ENCODE assay signal across 8 mouse cellular contexts in genomic region chr5:125154989-125155388, GRCm38 (mm10). TPM values are rescaled to one million over a fixed set of nuclear protein-coding genes. Genes with fewer than 3 reads are reported as not detected.
A peak's percentile ranks its signal among the peaks of the same experiment; 100 is the strongest.
DNase-seq lines count a peak whose midpoint lies in the region; ATAC-seq lines count a peak whose summit lies in the region.
"Had no signal": no experiment of that assay in that cellular context is flagged by ENCODE, and none has a peak within 500 bp of the region (broad histone marks: within the 10 kb centered on the region; RNA-seq: fewer than 3 reads in every experiment).

No protein-coding gene starts in this region.

- no peak overlapping the region for H3K4me3 ChIP-seq in hindbrain, embryonic 11.5 days (ENCODE audit: low read depth, low read length)
- no peak overlapping the region for H3K4me3 ChIP-seq in neural tube, embryonic 14.5 days (ENCODE audit: low read depth, low read length)
- H3K4me3 ChIP-seq in kidney, embryonic 15.5 days (replicated peaks) = no peak overlapping the region

- H3K36me3 ChIP-seq in hindbrain, embryonic 11.5 days (ENCODE audit: control insufficient read depth, insufficient read depth, low read length) = no peaks in the 10 kb centered on the region
- no peaks in the 10 kb centered on the region for H3K36me3 ChIP-seq in neural tube, embryonic 14.5 days (ENCODE audit: control insufficient read depth, insufficient read depth, low read length)
- H3K36me3 ChIP-seq in kidney, embryonic 15.5 days = no peaks in the 10 kb centered on the region

- H3K9ac ChIP-seq in hindbrain, embryonic 11.5 days (ENCODE audit: low read depth, low read length) = no peak overlapping the region
- H3K9ac ChIP-seq in neural tube, embryonic 14.5 days (replicated peaks; ENCODE audit: low read depth, low read length) = 0 out of 2 replicates have a peak overlapping the region, but pooled peaks have one; percentile 12
- no peak overlapping the region for H3K9ac ChIP-seq in kidney, embryonic 15.5 days
- H3K9ac ChIP-seq: liver, embryonic 14.5 days had no signal

- 79% methylated on average over 5 of the region's 5 CpGs for WGBS in hindbrain, embryonic 11.5 days
- 14% methylated on average over 5 of the region's 5 CpGs for WGBS in neural tube, embryonic 14.5 days
- 71% methylated on average over 5 of the region's 5 CpGs for WGBS in kidney, embryonic 15.5 days

- no peak overlapping the region for H3K4me2 ChIP-seq in hindbrain, embryonic 11.5 days (replicated peaks; ENCODE audit: low read depth, low read length)
- H3K4me2 ChIP-seq in neural tube, embryonic 14.5 days (ENCODE audit: low read depth, low read length) = peak overlapping the region; percentile 6; the same call in 1 of the 2 replicates
- H3K4me2 ChIP-seq in kidney, embryonic 15.5 days = no peak overlapping the region

- no peaks in the 10 kb centered on the region for H3K27me3 ChIP-seq in hindbrain, embryonic 11.5 days (ENCODE audit: control insufficient read depth, insufficient read depth, low read length)
- no peaks in the 10 kb centered on the region for H3K27me3 ChIP-seq in neural tube, embryonic 14.5 days (ENCODE audit: control insufficient read depth, insufficient read depth, low read length)
- H3K27me3 ChIP-seq in kidney, embryonic 15.5 days = no peaks in the 10 kb centered on the region

- peak; percentile 28 for DNase-seq in right cerebral cortex, postnatal 14 days
- no peak for DNase-seq in right cerebral cortex, postnatal 25 days
- DNase-seq in cerebellum, postnatal 36 days = peak; percentile 93 to 95
- no peak for DNase-seq in hindbrain, embryonic 11.5 days (ENCODE audit: low spot score)

- H3K9me3 ChIP-seq in hindbrain, embryonic 11.5 days (ENCODE audit: control insufficient read depth, low read length) = no peaks in the 10 kb centered on the region
- no peaks in the 10 kb centered on the region for H3K9me3 ChIP-seq in neural tube, embryonic 14.5 days (ENCODE audit: control insufficient read depth, low read length)
- no peaks in the 10 kb centered on the region for H3K9me3 ChIP-seq in kidney, embryonic 15.5 days (replicated peaks)

- ATAC-seq in hindbrain, embryonic 11.5 days (ENCODE audit: low FRiP score) = no peak
- no peak for ATAC-seq in neural tube, embryonic 14.5 days (ENCODE audit: low read depth)
- ATAC-seq in activated CD4-positive, CD25-positive, alpha-beta regulatory T cell, adult 4 months = no peak
- no peak for ATAC-seq in kidney, embryonic 15.5 days (replicated peaks; ENCODE audit: low FRiP score)

- peaks cover 64% of the 10 kb centered on the region for H3K4me1 ChIP-seq in hindbrain, embryonic 11.5 days (replicated peaks; ENCODE audit: control insufficient read depth, insufficient read depth, low read length)
- H3K4me1 ChIP-seq in neural tube, embryonic 14.5 days (ENCODE audit: control insufficient read depth, insufficient read depth, low read length) = peaks cover 95% of the 10 kb centered on the region
- H3K4me1 ChIP-seq in kidney, embryonic 15.5 days = peaks cover 99% of the 10 kb centered on the region

- H3K27ac ChIP-seq in hindbrain, embryonic 11.5 days (ENCODE audit: low read depth, low read length) = peak overlapping the region; percentile 53
- H3K27ac ChIP-seq in neural tube, embryonic 14.5 days (ENCODE audit: low read depth, low read length) = peak overlapping the region; percentile 87
- no peak overlapping the region for H3K27ac ChIP-seq in kidney, embryonic 15.5 days
- H3K27ac ChIP-seq: liver, embryonic 14.5 days had no signal

RNA-seq across cellular contexts. Expression of gene Ncor2, which starts 24.0 kb away (rescaled TPM):
- 14.5 and 21.2 TPM in 2 replicates for polyA plus RNA-seq in hindbrain, embryonic 11.5 days (2014; fragmentation: Nextera tagmentation; extraction: Ambion mirVana)
- polyA plus RNA-seq in neural tube, embryonic 14.5 days (2014; fragmentation: Nextera tagmentation; extraction: Ambion mirVana) = 29.1 and 32.8 TPM in 2 replicates
- 1 to 10 TPM; 2.9 to 8.0 TPM for polyA plus RNA-seq in activated CD4-positive, CD25-positive, alpha-beta regulatory T cell, adult 4 months (2017; shearing (Covaris generic))
- 27.5 and 28.8 TPM in 2 replicates for polyA plus RNA-seq in kidney, embryonic 15.5 days (2015; fragmentation: Nextera tagmentation; extraction: Ambion mirVana)

Comparison
In these comparisons a context has a peak if more than half of its experiments do, and no peak if none do; other contexts are left out.
1. DNase-seq: peak in right cerebral cortex, postnatal 14 days (single experiment) and cerebellum, postnatal 36 days (2 of 2); none in right cerebral cortex, postnatal 25 days (single experiment) and hindbrain, embryonic 11.5 days (single experiment).